Mouse (Mus musculus): ENCODE results near the gene Ncapd2.

GRCm38 (mm10) chr6:125179601-125180000 is 11.9 kb downstream of the Ncapd2 start:
- TF ChIP-seq CTCF (IDR thresholded peaks at IDR 0.05; ENCODE audit: low read depth, low read length) = no peak
- TF ChIP-seq POLR2A (IDR thresholded peaks at IDR 0.05; ENCODE audit: insufficient read depth, low read length) = no peak

Data from ES-Bruce4 (cell line).